ENCODE assay signal across 8 mouse cellular contexts in genomic region chr7:28311926-28312543, GRCm38 (mm10). TPM values are rescaled to one million over a fixed set of nuclear protein-coding genes. Genes with fewer than 3 reads are reported as not detected.
A peak's percentile ranks its signal among the peaks of the same experiment; 100 is the strongest.
DNase-seq lines count a peak whose midpoint lies in the region; ATAC-seq and TF ChIP-seq lines count a peak whose summit lies in the region.

TSS of gene Timm50 (minus strand) at chr7:28312072.

- H3K9ac ChIP-seq in embryonic facial prominence, embryonic 13.5 days: peak within 1 kb of the TSS; percentile 94
- peak within 1 kb of the TSS; percentile 92 for H3K9ac ChIP-seq in limb, embryonic 12.5 days (replicated peaks)
- H3K9ac ChIP-seq in midbrain, embryonic 15.5 days: peak within 1 kb of the TSS; percentile 97

- H3K27ac ChIP-seq in embryonic facial prominence, embryonic 13.5 days: peak within 1 kb of the TSS; percentile 48; the same call in 1 of the 2 replicates
- no peak within 1 kb of the TSS for H3K27ac ChIP-seq in kidney, adult 2 months (ENCODE audit: insufficient read depth, low read depth, low read length)
- peak within 1 kb of the TSS; percentile 66; the same call in 1 of the 2 replicates for H3K27ac ChIP-seq in limb, embryonic 12.5 days
- H3K27ac ChIP-seq in midbrain, embryonic 15.5 days: peak within 1 kb of the TSS; percentile 83
- no peak within 1 kb of the TSS for H3K27ac ChIP-seq in spleen, adult 2 months (ENCODE audit: insufficient read depth, low read length)

- H3K27me3 ChIP-seq in embryonic facial prominence, embryonic 13.5 days: no peaks in the 10 kb centered on the region
- no peaks in the 10 kb centered on the region for H3K27me3 ChIP-seq in kidney, adult 2 months (replicated peaks; ENCODE audit: control insufficient read depth, insufficient read depth, low read length)
- H3K27me3 ChIP-seq in limb, embryonic 12.5 days: no peaks in the 10 kb centered on the region
- no peaks in the 10 kb centered on the region for H3K27me3 ChIP-seq in midbrain, embryonic 15.5 days (replicated peaks)
- H3K27me3 ChIP-seq in spleen, adult 2 months (ENCODE audit: control insufficient read depth, insufficient read depth, low read length): no peaks in the 10 kb centered on the region

- peak within 1 kb of the TSS; percentile 89 for H3K4me3 ChIP-seq in embryonic facial prominence, embryonic 13.5 days
- peak within 1 kb of the TSS; percentile 73 for H3K4me3 ChIP-seq in kidney, adult 2 months (ENCODE audit: insufficient read depth, low read depth, low read length)
- H3K4me3 ChIP-seq in limb, embryonic 12.5 days (replicated peaks): peak within 1 kb of the TSS; percentile 89
- H3K4me3 ChIP-seq in midbrain, embryonic 15.5 days: peak within 1 kb of the TSS; percentile 86
- H3K4me3 ChIP-seq in spleen, adult 2 months (ENCODE audit: extremely low read depth, insufficient read depth, insufficient read length): peak within 1 kb of the TSS; percentile 77

- peak; percentile 29 for TF ChIP-seq POLR2A in kidney, adult 2 months (IDR thresholded peaks at IDR 0.05; ENCODE audit: low read depth, low read length)
- TF ChIP-seq POLR2A in spleen, adult 2 months (IDR thresholded peaks at IDR 0.05; ENCODE audit: low read depth, low read length): no peak

- DNase-seq in 3134 (ENCODE audit: extremely low read depth, insufficient read length, low spot score): peak; percentile 95
- peak; percentile 99 for DNase-seq in adrenal gland, postnatal 36 days
- peak; percentile 98 to 99 for DNase-seq in heart, adult 18-20 months
- DNase-seq in kidney, adult 2 months: peak; percentile 99
- DNase-seq in spleen, adult 2 months (ENCODE audit: low read depth in 1 of 2, low spot score in 2 of 2): peak; percentile 85 to 97

- H3K36me3 ChIP-seq in embryonic facial prominence, embryonic 13.5 days: peaks cover 68% of the 10 kb centered on the region
- H3K36me3 ChIP-seq in kidney, adult 2 months (ENCODE audit: control insufficient read depth, insufficient read depth, low read length): peaks cover 2% of the 10 kb centered on the region; the same call in 1 of the 2 replicates
- peaks cover 65% of the 10 kb centered on the region for H3K36me3 ChIP-seq in limb, embryonic 12.5 days
- peaks cover 43% of the 10 kb centered on the region for H3K36me3 ChIP-seq in midbrain, embryonic 15.5 days (replicated peaks)
- peaks cover 36% of the 10 kb centered on the region for H3K36me3 ChIP-seq in spleen, adult 2 months (ENCODE audit: control insufficient read depth, insufficient read depth, low read length)

- TF ChIP-seq CTCF in kidney, adult 2 months (conservative IDR thresholded peaks at IDR 0.05; ENCODE audit: insufficient read depth, insufficient read length, low read depth, low read length): 0 out of 2 replicates have a peak, but pooled peaks have one; percentile 4
- TF ChIP-seq CTCF in spleen, adult 2 months (IDR thresholded peaks at IDR 0.05; ENCODE audit: extremely low read depth, insufficient read depth, insufficient read length, insufficient replicate concordance): no peak

- H3K9me3 ChIP-seq in embryonic facial prominence, embryonic 13.5 days: no peaks in the 10 kb centered on the region
- H3K9me3 ChIP-seq in limb, embryonic 12.5 days: no peaks in the 10 kb centered on the region
- H3K9me3 ChIP-seq in midbrain, embryonic 15.5 days: no peaks in the 10 kb centered on the region

- ATAC-seq in embryonic facial prominence, embryonic 13.5 days (ENCODE audit: insufficient number of reproducible peaks, insufficient read depth, low FRiP score, low TSS enrichment, low read depth): peak; percentile 93
- ATAC-seq in limb, embryonic 12.5 days (ENCODE audit: insufficient number of reproducible peaks, insufficient read depth, low FRiP score, low TSS enrichment, low read depth): peak; percentile 95
- ATAC-seq in midbrain, embryonic 15.5 days (replicated peaks): peak; percentile 96

- under 1% methylated on average over 45 of the region's 45 CpGs for WGBS in embryonic facial prominence, embryonic 13.5 days
- WGBS in kidney, adult 2 months: under 1% methylated on average over 45 of the region's 45 CpGs
- under 1% methylated on average over 45 of the region's 45 CpGs for WGBS in limb, embryonic 12.5 days
- under 1% methylated on average over 45 of the region's 45 CpGs for WGBS in midbrain, embryonic 15.5 days
- WGBS in spleen, adult 2 months: under 1% methylated on average over 45 of the region's 45 CpGs

- H3K4me1 ChIP-seq in embryonic facial prominence, embryonic 13.5 days: peaks cover 12% of the 10 kb centered on the region
- H3K4me1 ChIP-seq in kidney, adult 2 months (ENCODE audit: control insufficient read depth, insufficient read depth, low read length): peaks cover 4% of the 10 kb centered on the region; the same call in 1 of the 2 replicates
- peaks cover 14% of the 10 kb centered on the region for H3K4me1 ChIP-seq in limb, embryonic 12.5 days (replicated peaks)
- peaks cover 22% of the 10 kb centered on the region for H3K4me1 ChIP-seq in midbrain, embryonic 15.5 days
- H3K4me1 ChIP-seq in spleen, adult 2 months (ENCODE audit: control insufficient read depth, insufficient read depth, insufficient read length): peaks cover 4% of the 10 kb centered on the region; the same call in 1 of the 2 replicates

- H3K4me2 ChIP-seq in embryonic facial prominence, embryonic 13.5 days: peak within 1 kb of the TSS; percentile 76
- H3K4me2 ChIP-seq in limb, embryonic 12.5 days: peak within 1 kb of the TSS; percentile 84
- peak within 1 kb of the TSS; percentile 95 for H3K4me2 ChIP-seq in midbrain, embryonic 15.5 days

RNA-seq across cellular contexts. Expression of gene Timm50, which starts in this region (rescaled TPM):
- 100 to 1,000 TPM in 1 of 2 experiments, 10 to 100 TPM in 1; 84.0 to 102 TPM for total RNA-seq in adrenal gland, postnatal 36 days (2021)
- polyA plus RNA-seq in embryonic facial prominence, embryonic 13.5 days (2015; fragmentation: Nextera tagmentation; extraction: Ambion mirVana): 133 and 134 TPM in 2 replicates
- 10 to 100 TPM; 66.3 to 66.6 TPM for total RNA-seq in heart, adult 18-20 months (2021)
- 99.0 and 102 TPM in 2 replicates for polyA plus RNA-seq in kidney, adult 2 months (2012; rRNA removed)
- polyA plus RNA-seq in limb, embryonic 12.5 days (2016; fragmentation: Nextera tagmentation; extraction: Ambion mirVana): 166 and 169 TPM in 2 replicates
- polyA plus RNA-seq in midbrain, embryonic 15.5 days (2015; fragmentation: Nextera tagmentation; extraction: Ambion mirVana): 129 and 136 TPM in 2 replicates
- polyA plus RNA-seq in spleen, adult 2 months (2012; rRNA removed): 37.9 and 45.7 TPM in 2 replicates

Comparison
In these comparisons a context has a peak if more than half of its experiments do, and no peak if none do; other contexts are left out.
1. H3K27ac ChIP-seq: peak in embryonic facial prominence, embryonic 13.5 days (single experiment), limb, embryonic 12.5 days (single experiment) and midbrain, embryonic 15.5 days (single experiment); none in kidney, adult 2 months (single experiment) and spleen, adult 2 months (single experiment).
2. Peak in every context shown above with its lines, with median percentiles within 50 percentile points of each other: DNase-seq, ATAC-seq, H3K4me2 ChIP-seq, H3K4me3 ChIP-seq and H3K9ac ChIP-seq.